Mouse (Mus musculus) myocyte (in vitro differentiated cells): ENCODE measurements at regions not wholly inside any gene's neighbourhood (a gene's known extent, or its start where the extent isn't known, plus 50 kb on each side); places are given as distances from the start of the nearest gene placed in this dataset.

Source experiments
- H3K27me3 ChIP-seq: one replicate; pipeline ENCODE4 v1.6.1; 2011; ENCODE audit not compliant: control insufficient read depth, insufficient read depth, insufficient read length
- H3K36me3 ChIP-seq: one replicate; pipeline ENCODE4 v1.6.1; 2011; ENCODE audit not compliant: control insufficient read depth, insufficient read depth
- H3K4me2 ChIP-seq: one replicate; pipeline ENCODE4 v1.6.1; 2011; ENCODE audit warnings: low read depth, control low read depth
- H3K4me3 ChIP-seq: one replicate; pipeline ENCODE4 v1.5.1; 2011; ENCODE audit warnings: mild to moderate bottlenecking, control low read depth, moderate library complexity
- H3K79me2 ChIP-seq: one replicate; pipeline ENCODE4 v1.6.1; 2011; ENCODE audit not compliant: control insufficient read depth, insufficient read depth
- H3ac ChIP-seq: one replicate; pipeline ENCODE4 v1.6.1; 2011; ENCODE audit not compliant: control insufficient read depth, insufficient read length
- CEBPB ChIP-seq: IDR thresholded peaks from 2 replicates; pipeline ENCODE4 v1.6.1; 2011; ENCODE audit warnings: mild to moderate bottlenecking, moderate library complexity; ENCODE audit not compliant: poor library complexity, insufficient read depth, severe bottlenecking
- E2F4 ChIP-seq: IDR thresholded peaks from one replicate; pipeline ENCODE4 v1.6.1; 2011; ENCODE audit warnings: mild to moderate bottlenecking, control low read depth, moderate library complexity; ENCODE audit not compliant: insufficient read depth
- MAX ChIP-seq: IDR thresholded peaks from one replicate; pipeline ENCODE4 v1.6.1; 2011; ENCODE audit warnings: low read depth, mild to moderate bottlenecking, control low read depth
- MYOD1 ChIP-seq, 3 experiments: IDR thresholded peaks; one replicate each; pipeline ENCODE4 v1.6.1; 2011; ENCODE audit warnings: control low read depth in 2 of 3, low read depth in 2 of 3, mild to moderate bottlenecking in 2 of 3, moderate library complexity in 1 of 3; ENCODE audit not compliant: insufficient read length in 2 of 3, control insufficient read depth in 1 of 3
- MYOG ChIP-seq, 3 experiments: IDR thresholded peaks; one replicate each; pipeline ENCODE4 v1.6.1; 2011; ENCODE audit warnings: control low read depth in 2 of 3, low read depth in 2 of 3, mild to moderate bottlenecking in 2 of 3; ENCODE audit not compliant: insufficient read length in 2 of 3, control insufficient read depth in 1 of 3, insufficient read depth in 1 of 3
- POLR2A ChIP-seq: IDR thresholded peaks from one replicate; pipeline ENCODE4 v1.6.1; 2011; ENCODE audit warnings: low read depth, mild to moderate bottlenecking, control low read depth, moderate library complexity; ENCODE audit not compliant: insufficient read length
- POLR2AphosphoS2 ChIP-seq: IDR thresholded peaks from one replicate; pipeline ENCODE4 v1.6.1; 2011; ENCODE audit warnings: low read depth, control low read depth; ENCODE audit not compliant: insufficient read length
- REST ChIP-seq: IDR thresholded peaks from one replicate; pipeline ENCODE4 v1.6.1; 2011; ENCODE audit warnings: mild to moderate bottlenecking, control low read depth, moderate library complexity; ENCODE audit not compliant: insufficient read depth, insufficient read length
- SRF ChIP-seq: IDR thresholded peaks from one replicate; pipeline ENCODE4 v1.6.1; 2011; ENCODE audit warnings: low read depth; ENCODE audit not compliant: control insufficient read depth, insufficient read length
- TCF12 ChIP-seq: IDR thresholded peaks from one replicate; pipeline ENCODE4 v1.6.1; 2011; ENCODE audit warnings: mild to moderate bottlenecking, control low read depth; ENCODE audit not compliant: poor library complexity, insufficient read depth, severe bottlenecking
- TCF3 ChIP-seq: IDR thresholded peaks from one replicate; pipeline ENCODE4 v1.6.1; 2011; ENCODE audit warnings: low read depth, control low read depth; ENCODE audit not compliant: insufficient read length
- USF1 ChIP-seq: IDR thresholded peaks from one replicate; pipeline ENCODE4 v1.6.1; 2011; ENCODE audit warnings: low read depth, mild to moderate bottlenecking, control low read depth, moderate library complexity

DNA sequence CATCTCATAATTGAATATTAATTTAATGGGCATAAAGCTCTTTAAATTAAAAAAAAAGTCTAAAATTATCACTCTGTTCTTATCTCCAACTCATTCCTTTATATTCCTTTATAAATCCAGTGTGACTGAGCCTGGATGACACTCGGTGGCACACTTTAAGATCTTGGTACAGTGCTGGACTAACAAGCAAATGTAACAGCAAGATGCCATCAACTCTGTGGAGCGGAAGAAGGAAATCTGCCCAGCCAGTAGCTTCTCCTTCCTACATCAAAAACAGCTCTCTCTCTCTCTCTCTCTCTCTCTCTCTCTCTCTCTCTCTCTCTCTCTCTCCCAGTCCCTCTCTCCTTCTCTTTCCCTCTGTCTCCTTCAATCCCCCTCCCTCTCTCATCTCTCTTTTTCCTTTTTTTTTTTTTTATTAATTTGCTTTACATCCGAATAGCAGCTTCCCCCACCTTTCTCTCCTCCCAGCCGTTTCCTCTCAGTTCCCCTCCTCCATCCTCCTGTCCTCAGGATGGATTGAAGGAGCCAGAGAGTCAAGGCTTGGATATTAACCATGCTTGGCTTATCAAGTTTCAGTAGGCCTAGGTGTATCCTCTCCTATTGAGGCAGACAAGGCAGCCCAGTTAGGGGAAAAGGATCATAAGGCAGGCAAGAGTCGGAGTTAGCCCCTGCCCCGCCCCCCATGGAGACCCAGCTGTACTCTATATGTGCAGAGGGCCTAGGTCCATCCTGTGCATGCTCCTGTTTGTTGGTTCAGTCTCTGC is 130.4 kb upstream of the Tmtc2 start:
- Histone ChIP-seq H3K36me3 (no peaks in the 10 kb centered on the region), H3K4me3 (no peak overlapping the region), H3K79me2 (no peaks in the 10 kb centered on the region), H3K27me3 (no peaks in the 10 kb centered on the region), H3ac (no peak overlapping the region), H3K4me2 (no peak overlapping the region)
- no peak for TF ChIP-seq MAX
- no peak for TF ChIP-seq POLR2A
- TF ChIP-seq MYOD1 (IDR thresholded peaks at IDR 0.05; ENCODE audit: control insufficient read depth in 1 of 3, insufficient read length in 2 of 3, low read depth in 2 of 3) = no peak
- TF ChIP-seq CEBPB = no peak
- no peak for TF ChIP-seq USF1
- TF ChIP-seq REST = no peak
- TF ChIP-seq POLR2AphosphoS2 = no peak
- TF ChIP-seq TCF12 = no peak

DNA sequence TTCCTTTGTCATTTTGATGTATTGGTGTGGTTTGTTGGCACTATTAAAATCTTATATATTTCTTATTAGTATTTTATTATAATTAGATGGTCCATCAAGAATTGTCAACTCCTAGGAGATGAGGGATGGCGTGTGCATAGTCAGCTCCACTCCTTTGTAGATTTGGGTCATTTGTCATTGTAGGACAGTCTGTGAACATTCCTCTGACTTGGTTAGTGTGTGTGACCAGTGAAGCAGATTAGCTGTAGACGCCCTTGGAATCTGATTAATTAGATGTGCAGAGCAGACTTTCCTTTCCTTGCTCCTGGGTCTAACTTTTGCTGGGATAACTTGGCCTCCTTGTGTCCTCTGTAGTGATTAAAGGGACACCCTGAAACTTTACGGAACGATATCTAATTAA is 118.9 kb upstream of the Tmtc2 start:
- H3ac ChIP-seq = no peak overlapping the region
- no peaks in the 10 kb centered on the region for H3K36me3 ChIP-seq
- H3K4me2 ChIP-seq = no peak overlapping the region
- no peaks in the 10 kb centered on the region for H3K79me2 ChIP-seq
- H3K27me3 ChIP-seq = no peaks in the 10 kb centered on the region
- TF ChIP-seq SRF (no peak), MYOG (IDR thresholded peaks at IDR 0.05; ENCODE audit: control insufficient read depth in 1 of 3, insufficient read depth in 1 of 3, insufficient read length in 2 of 3, low read depth in 2 of 3) (no peak), POLR2A (no peak), POLR2AphosphoS2 (no peak), MAX (no peak), TCF12 (no peak), MYOD1 (IDR thresholded peaks at IDR 0.05; ENCODE audit: control insufficient read depth in 1 of 3, insufficient read length in 2 of 3, low read depth in 2 of 3) (no peak), TCF3 (no peak), REST (no peak), USF1 (no peak), E2F4 (no peak), CEBPB (no peak)
- H3K4me3 ChIP-seq = no peak overlapping the region

DNA sequence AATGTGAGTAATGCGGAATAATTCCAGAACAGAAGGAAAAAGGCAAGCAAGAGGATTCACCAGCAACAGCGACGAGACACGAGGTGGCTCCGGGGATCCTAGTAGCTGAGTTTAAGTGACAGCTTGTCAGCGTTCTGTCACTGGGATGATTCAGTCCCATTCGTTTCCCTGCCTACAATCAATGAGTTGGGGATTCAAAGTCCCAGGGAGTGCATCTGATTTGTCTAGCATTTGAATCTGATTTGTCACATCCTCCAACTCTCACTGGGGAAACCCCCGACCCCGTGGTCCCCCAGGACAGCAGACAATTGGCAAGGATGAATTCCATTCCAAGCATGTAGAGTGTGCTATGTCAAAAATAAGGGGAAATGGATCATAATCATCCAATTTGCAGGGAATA is 115.1 kb upstream of the Tmtc2 start:
- Histone ChIP-seq H3K79me2 (no peaks in the 10 kb centered on the region), H3ac (no peak overlapping the region), H3K27me3 (no peaks in the 10 kb centered on the region), H3K4me3 (no peak overlapping the region), H3K4me2 (no peak overlapping the region), H3K36me3 (no peaks in the 10 kb centered on the region)
- TF ChIP-seq POLR2AphosphoS2 = no peak
- TF ChIP-seq SRF = no peak
- TF ChIP-seq MYOG (IDR thresholded peaks at IDR 0.05; ENCODE audit: control insufficient read depth in 1 of 3, insufficient read depth in 1 of 3, insufficient read length in 2 of 3, low read depth in 2 of 3) = no peak

DNA sequence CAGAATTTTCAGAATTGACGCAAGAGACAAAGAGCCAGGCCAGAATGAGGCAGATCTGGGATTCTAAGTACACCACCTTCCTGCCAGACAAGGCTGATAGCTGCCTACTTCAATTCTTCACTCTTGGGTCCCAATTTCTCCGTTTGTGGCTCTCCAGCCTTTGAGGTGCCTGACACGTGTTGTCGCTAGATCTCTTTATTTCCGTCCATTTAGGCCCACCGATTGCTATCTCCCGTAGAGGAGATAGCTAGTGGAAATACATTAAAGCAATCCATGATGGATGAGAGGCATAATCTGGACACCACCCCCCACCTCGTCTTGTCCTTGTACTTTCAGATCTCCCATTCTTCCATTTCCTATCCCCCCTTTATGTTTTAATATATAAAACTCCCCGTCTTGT is 114.6 kb upstream of the Tmtc2 start:
- TF ChIP-seq MAX = no peak
- TF ChIP-seq TCF12 = no peak
- no peak for TF ChIP-seq POLR2A
- TF ChIP-seq POLR2AphosphoS2 = no peak
- TF ChIP-seq MYOD1 (IDR thresholded peaks at IDR 0.05; ENCODE audit: control insufficient read depth in 1 of 3, insufficient read length in 2 of 3, low read depth in 2 of 3) = no peak
- no peak for TF ChIP-seq CEBPB
- TF ChIP-seq USF1 = no peak
- TF ChIP-seq E2F4 = no peak
- TF ChIP-seq MYOG (IDR thresholded peaks at IDR 0.05; ENCODE audit: control insufficient read depth in 1 of 3, insufficient read depth in 1 of 3, insufficient read length in 2 of 3, low read depth in 2 of 3) = no peak
- no peak for TF ChIP-seq REST
- TF ChIP-seq TCF3 = no peak
- TF ChIP-seq SRF = no peak
- H3ac ChIP-seq = no peak overlapping the region
- H3K79me2 ChIP-seq = no peaks in the 10 kb centered on the region
- H3K27me3 ChIP-seq = no peaks in the 10 kb centered on the region
- no peak overlapping the region for H3K4me3 ChIP-seq
- H3K4me2 ChIP-seq = no peak overlapping the region
- no peaks in the 10 kb centered on the region for H3K36me3 ChIP-seq

- H3K36me3 ChIP-seq = no peaks in the 10 kb centered on the region
- H3K4me2 ChIP-seq = no peak overlapping the region
- TF ChIP-seq CEBPB (no peak), REST (no peak), MYOD1 (IDR thresholded peaks at IDR 0.05; ENCODE audit: control insufficient read depth in 1 of 3, insufficient read length in 2 of 3, low read depth in 2 of 3) (no peak), POLR2AphosphoS2 (no peak), USF1 (no peak), MYOG (IDR thresholded peaks at IDR 0.05; ENCODE audit: control insufficient read depth in 1 of 3, insufficient read depth in 1 of 3, insufficient read length in 2 of 3, low read depth in 2 of 3) (no peak), POLR2A (no peak), MAX (no peak), SRF (no peak)
- no peak overlapping the region for H3ac ChIP-seq
- no peaks in the 10 kb centered on the region for H3K27me3 ChIP-seq
- no peak overlapping the region for H3K4me3 ChIP-seq
- no peaks in the 10 kb centered on the region for H3K79me2 ChIP-seq
These were observed 112.6 kb upstream of the Tmtc2 start for GRCm38 (mm10) chr10:105686876-105687275.
